Mouse (Mus musculus): ENCODE measurements around the gene Cdca7. TPM values are rescaled to one million over a fixed set of nuclear protein-coding genes. Genes with fewer than 3 reads are reported as not detected.

The Cdca7 gene
- 11.8 and 12.5 TPM in 2 replicates for polyA plus RNA-seq (2015; fragmentation: Nextera tagmentation; extraction: Ambion mirVana)

GRCm38 (mm10) chr2:72475797-72476485 is at the start of gene Cdca7:
Gene Cdca7 (plus strand): TSS chr2:72476159.
- WGBS, result under 1% methylated on average over 45 of the region's 58 CpGs
- Histone ChIP-seq H3K9ac (replicated peaks; ENCODE audit: low read depth) (peak within 1 kb of the TSS; percentile 48), H3K9me3 (ENCODE audit: low read length) (no peaks in the 10 kb centered on the region), H3K4me1 (ENCODE audit: insufficient read depth, low read depth, low read length) (no peaks in the 10 kb centered on the region), H3K4me2 (replicated peaks; ENCODE audit: low read depth, low read length) (peak within 1 kb of the TSS; percentile 78), H3K4me3 (ENCODE audit: low read depth, low read length) (peak within 1 kb of the TSS; percentile 81), H3K36me3 (ENCODE audit: insufficient read depth, low read length) (no peaks in the 10 kb centered on the region), H3K27me3 (replicated peaks; ENCODE audit: insufficient read depth, low read length) (no peaks in the 10 kb centered on the region), H3K27ac (ENCODE audit: low read length) (peak within 1 kb of the TSS; percentile 74)
- TF ChIP-seq CTCF (IDR thresholded peaks at IDR 0.05) (no peak), EP300 (IDR thresholded peaks at IDR 0.05) (peak; percentile 99)
- DNase-seq (ENCODE audit: low spot score) (peak; percentile 71), ATAC-seq (peak; percentile 89)

- 47% methylated on average over 8 of the region's 8 CpGs for WGBS
- Histone ChIP-seq H3K27ac (ENCODE audit: low read length) (no peak overlapping the region), H3K4me3 (ENCODE audit: low read depth, low read length) (no peak overlapping the region), H3K9me3 (ENCODE audit: low read length) (no peaks in the 10 kb centered on the region), H3K4me2 (replicated peaks; ENCODE audit: low read depth, low read length) (no peak overlapping the region), H3K9ac (replicated peaks; ENCODE audit: low read depth) (no peak overlapping the region), H3K27me3 (replicated peaks; ENCODE audit: insufficient read depth, low read length) (no peaks in the 10 kb centered on the region), H3K4me1 (ENCODE audit: insufficient read depth, low read depth, low read length) (no peaks in the 10 kb centered on the region), H3K36me3 (ENCODE audit: insufficient read depth, low read length) (no peaks in the 10 kb centered on the region; the same call in 1 of the 2 replicates)
- TF ChIP-seq CTCF (IDR thresholded peaks at IDR 0.05) (no peak), EP300 (IDR thresholded peaks at IDR 0.05) (no peak)
- ATAC-seq (no peak), DNase-seq (ENCODE audit: low spot score) (no peak)
Observed at GRCm38 (mm10) chr2:72426776-72427175, 49.2 kb upstream of the Cdca7 start.

DNA sequence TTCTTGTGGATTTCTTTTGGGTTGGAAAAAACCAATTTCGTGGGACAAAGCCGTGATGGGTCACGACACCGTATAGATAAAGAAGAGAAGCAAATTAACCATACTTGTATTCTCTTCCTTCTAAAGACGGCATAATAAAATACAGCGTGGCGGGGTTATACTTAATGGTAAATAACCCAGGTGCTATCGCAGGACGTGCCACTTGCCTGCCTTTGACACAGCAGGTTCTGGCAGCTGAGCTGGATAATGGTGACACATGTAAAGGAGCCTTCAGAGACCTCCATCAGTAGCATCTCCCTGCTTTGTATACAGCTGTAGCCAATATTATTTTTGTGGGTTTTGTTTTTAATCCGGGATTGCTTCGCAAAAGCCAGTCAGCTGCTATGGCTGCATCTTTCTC is 48.7 kb upstream of the Cdca7 start:
- DNase-seq (ENCODE audit: low spot score) (no peak), ATAC-seq (no peak)
- H3K4me1 ChIP-seq (ENCODE audit: insufficient read depth, low read depth, low read length), result no peaks in the 10 kb centered on the region
- TF ChIP-seq CTCF (IDR thresholded peaks at IDR 0.05), result no peak
- TF ChIP-seq EP300 (IDR thresholded peaks at IDR 0.05), result no peak
- no peaks in the 10 kb centered on the region for H3K27me3 ChIP-seq (replicated peaks; ENCODE audit: insufficient read depth, low read length)
- no peaks in the 10 kb centered on the region for H3K9me3 ChIP-seq (ENCODE audit: low read length)
- H3K9ac ChIP-seq (replicated peaks; ENCODE audit: low read depth), result no peak overlapping the region
- no peak overlapping the region for H3K4me3 ChIP-seq (ENCODE audit: low read depth, low read length)
- H3K36me3 ChIP-seq (ENCODE audit: insufficient read depth, low read length), result no peaks in the 10 kb centered on the region; the same call in 1 of the 2 replicates
- no peak overlapping the region for H3K27ac ChIP-seq (ENCODE audit: low read length)
- H3K4me2 ChIP-seq (replicated peaks; ENCODE audit: low read depth, low read length), result no peak overlapping the region
- WGBS, result 80% methylated on average over 11 of the region's 11 CpGs

- Histone ChIP-seq H3K4me3 (ENCODE audit: low read depth, low read length) (no peak overlapping the region), H3K4me2 (replicated peaks; ENCODE audit: low read depth, low read length) (no peak overlapping the region), H3K4me1 (ENCODE audit: insufficient read depth, low read depth, low read length) (no peaks in the 10 kb centered on the region), H3K9me3 (ENCODE audit: low read length) (no peaks in the 10 kb centered on the region), H3K27me3 (replicated peaks; ENCODE audit: insufficient read depth, low read length) (no peaks in the 10 kb centered on the region), H3K27ac (ENCODE audit: low read length) (no peak overlapping the region), H3K9ac (replicated peaks; ENCODE audit: low read depth) (no peak overlapping the region), H3K36me3 (ENCODE audit: insufficient read depth, low read length) (peaks cover 26% of the 10 kb centered on the region)
- no peak for ATAC-seq
- DNase-seq (ENCODE audit: low spot score), result no peak
- 75% methylated on average over 8 of the region's 8 CpGs for WGBS
- TF ChIP-seq EP300 (IDR thresholded peaks at IDR 0.05) (no peak), CTCF (IDR thresholded peaks at IDR 0.05) (no peak)
Observed at GRCm38 (mm10) chr2:72438941-72439533, 36.9 kb upstream of the Cdca7 start.

DNA sequence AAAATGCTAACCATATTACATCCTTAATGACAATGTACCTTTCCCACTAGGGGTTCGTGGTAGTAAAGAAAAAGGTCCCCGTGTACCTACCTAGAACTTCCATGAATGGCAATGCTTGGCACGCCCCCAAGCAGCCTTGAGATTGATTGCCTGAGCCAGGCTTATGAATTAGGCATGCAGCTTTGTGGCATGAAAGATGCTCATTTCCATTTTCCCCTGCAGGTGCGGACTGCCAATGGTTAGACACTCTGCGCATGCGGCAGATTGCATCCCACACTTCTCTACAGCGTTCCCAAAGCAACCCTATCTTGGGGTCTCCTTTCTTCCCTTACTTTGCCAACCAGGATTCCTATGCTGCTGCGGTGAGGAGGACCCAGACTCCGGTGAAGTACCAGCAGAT is 34.9 kb upstream of the Cdca7 start:
- Histone ChIP-seq H3K4me3 (ENCODE audit: low read depth, low read length) (no peak overlapping the region), H3K36me3 (ENCODE audit: insufficient read depth, low read length) (peaks cover 23% of the 10 kb centered on the region), H3K9ac (replicated peaks; ENCODE audit: low read depth) (no peak overlapping the region), H3K27ac (ENCODE audit: low read length) (no peak overlapping the region), H3K4me2 (replicated peaks; ENCODE audit: low read depth, low read length) (no peak overlapping the region), H3K4me1 (ENCODE audit: insufficient read depth, low read depth, low read length) (no peaks in the 10 kb centered on the region), H3K27me3 (replicated peaks; ENCODE audit: insufficient read depth, low read length) (no peaks in the 10 kb centered on the region), H3K9me3 (ENCODE audit: low read length) (no peaks in the 10 kb centered on the region)
- TF ChIP-seq EP300 (IDR thresholded peaks at IDR 0.05) (no peak), CTCF (IDR thresholded peaks at IDR 0.05) (no peak)
- no peak for DNase-seq (ENCODE audit: low spot score)
- 90% methylated on average over 9 of the region's 9 CpGs for WGBS
- no peak for ATAC-seq

- Histone ChIP-seq H3K9me3 (ENCODE audit: low read length) (no peaks in the 10 kb centered on the region), H3K36me3 (ENCODE audit: insufficient read depth, low read length) (peaks cover 23% of the 10 kb centered on the region), H3K9ac (replicated peaks; ENCODE audit: low read depth) (no peak overlapping the region), H3K4me2 (replicated peaks; ENCODE audit: low read depth, low read length) (no peak overlapping the region), H3K27me3 (replicated peaks; ENCODE audit: insufficient read depth, low read length) (no peaks in the 10 kb centered on the region), H3K4me3 (ENCODE audit: low read depth, low read length) (no peak overlapping the region), H3K27ac (ENCODE audit: low read length) (no peak overlapping the region), H3K4me1 (ENCODE audit: insufficient read depth, low read depth, low read length) (no peaks in the 10 kb centered on the region)
- DNase-seq (ENCODE audit: low spot score), result peak; percentile 29
- TF ChIP-seq CTCF (IDR thresholded peaks at IDR 0.05) (no peak), EP300 (IDR thresholded peaks at IDR 0.05) (no peak)
- ATAC-seq, result no peak
- 79% methylated on average over 6 of the region's 6 CpGs for WGBS
Observed at GRCm38 (mm10) chr2:72442825-72443224, 33.1 kb upstream of the Cdca7 start.
